Mouse (Mus musculus) thymus, postnatal 14 days (tissue): ENCODE measurements at regions not wholly inside any gene's neighbourhood (a gene's known extent, or its start where the extent isn't known, plus 50 kb on each side); places are given as distances from the start of the nearest gene placed in this dataset.

Experiments used
- DNase-seq: peaks from one replicate; pipeline ENCODE4 v3.0.0; 2021

DNA sequence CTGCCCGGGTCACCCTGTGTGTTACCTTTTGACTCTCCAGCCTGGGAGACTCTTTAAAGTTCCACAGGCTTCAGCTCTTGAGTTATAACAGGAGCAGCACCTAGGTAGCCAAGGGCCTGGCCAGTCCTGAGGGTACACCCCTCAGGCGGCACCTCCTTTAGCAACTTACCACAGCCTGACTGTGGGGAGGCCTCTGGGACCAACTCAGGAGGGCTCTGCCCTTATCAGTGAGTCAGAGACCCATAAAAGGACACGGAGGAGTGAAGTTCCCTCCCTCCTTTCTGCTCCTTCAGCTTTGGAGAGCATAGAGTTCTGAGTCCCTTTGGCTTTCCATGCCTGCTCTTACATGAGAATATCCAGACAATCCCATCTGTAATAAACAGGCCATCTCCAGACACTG is 222.5 kb upstream of the Msx2 start:
- DNase-seq = no peak

- no peak for DNase-seq
These were observed 216.1 kb upstream of the Msx2 start for GRCm38 (mm10) chr13:53688934-53689333.

DNA sequence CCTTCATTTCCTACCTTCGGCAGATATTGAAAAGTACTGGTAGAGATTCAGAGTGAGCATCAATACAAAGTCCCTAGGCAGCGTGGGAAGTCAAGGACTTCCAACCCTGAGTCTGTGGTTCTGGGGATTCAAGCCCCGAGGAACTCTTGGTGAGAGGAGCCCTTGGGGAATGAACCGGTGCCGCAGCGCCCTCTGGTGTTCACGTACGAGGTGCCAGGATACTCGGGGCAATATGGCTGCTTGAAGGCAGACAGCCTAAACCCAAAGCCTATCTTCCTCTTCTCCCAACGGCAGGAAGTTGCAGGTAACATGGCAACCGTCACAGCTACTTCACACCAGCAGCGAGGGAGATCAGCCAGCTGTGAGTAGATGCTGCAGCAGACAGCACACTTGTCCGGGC is 215.6 kb upstream of the Msx2 start:
- DNase-seq = peak; percentile 19

DNA sequence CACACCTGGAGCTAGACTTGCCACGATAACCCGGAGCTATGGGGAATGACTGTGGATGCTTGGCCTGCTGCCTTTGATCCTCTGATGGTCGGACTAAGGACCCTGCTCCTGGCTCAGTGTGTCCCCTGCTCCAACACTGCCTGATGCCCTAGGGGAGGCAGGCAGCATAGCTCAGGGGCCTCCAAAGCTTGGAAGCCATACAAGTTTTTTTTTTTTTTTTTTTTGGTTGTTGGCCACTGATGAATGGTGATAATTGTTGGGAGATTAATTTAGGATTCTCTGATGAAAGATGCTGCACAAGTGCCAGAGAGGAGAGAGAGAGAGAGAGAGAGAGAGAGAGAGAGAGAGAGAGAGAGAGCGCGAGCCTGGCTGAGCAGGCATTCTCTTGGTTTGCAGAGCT is 211.6 kb upstream of the Msx2 start:
- no peak for DNase-seq

- DNase-seq = no peak
These were observed 204.3 kb upstream of the Msx2 start for GRCm38 (mm10) chr13:53677187-53677586.

GRCm38 (mm10) chr13:53670361-53670760 is 197.5 kb upstream of the Msx2 start:
- no peak for DNase-seq

- no peak for DNase-seq
These were observed 194.6 kb upstream of the Msx2 start for GRCm38 (mm10) chr13:53667518-53667917.

GRCm38 (mm10) chr13:53665592-53665991 is 192.7 kb upstream of the Msx2 start:
- no peak for DNase-seq

DNA sequence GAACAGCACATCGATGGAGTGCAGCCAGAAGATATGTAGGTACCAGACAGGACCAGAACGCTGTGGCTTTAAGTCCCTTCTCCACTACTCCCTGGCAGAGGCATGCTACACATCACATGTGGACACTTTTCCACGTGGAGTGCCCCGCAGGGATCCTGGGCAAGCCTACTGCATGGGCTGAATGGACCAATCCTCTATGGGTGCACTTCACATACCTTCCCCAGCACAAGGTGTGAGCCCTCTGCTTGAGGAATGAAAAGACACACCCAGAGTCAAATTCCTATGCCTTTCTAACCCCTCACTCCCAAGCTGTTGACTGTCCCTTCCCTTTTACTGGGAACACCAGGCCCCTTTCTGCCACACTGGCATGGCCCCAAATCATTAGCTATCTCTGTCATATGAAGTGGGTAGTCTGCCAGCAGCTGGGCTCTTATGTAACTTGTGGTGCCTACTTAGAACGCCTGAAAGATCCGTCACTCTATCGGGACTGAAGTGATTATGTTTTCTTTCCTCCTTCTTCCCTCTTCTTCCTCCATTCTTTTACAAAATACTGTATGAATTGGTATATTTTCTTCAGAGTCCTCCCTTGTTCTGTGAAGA is 191.9 kb upstream of the Msx2 start:
- DNase-seq = no peak

DNA sequence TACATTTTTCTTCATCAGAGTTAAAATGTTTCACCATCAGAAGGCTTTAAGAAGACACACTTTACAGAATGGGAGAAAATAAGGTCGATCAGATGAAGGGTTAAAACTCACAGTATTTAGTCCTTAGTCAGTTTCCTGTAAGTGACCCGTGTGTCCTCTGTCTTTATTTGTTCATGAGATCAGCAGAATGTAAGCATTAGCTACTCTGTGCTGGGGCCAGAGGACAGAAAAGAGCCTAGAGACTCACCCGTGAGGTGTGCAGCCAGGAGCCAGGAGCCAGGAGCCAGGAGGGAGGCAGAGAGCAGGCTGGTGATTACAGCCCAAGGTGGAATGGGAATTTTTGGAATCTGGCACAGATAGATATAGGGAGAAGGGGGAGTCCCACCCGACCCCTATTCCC is 180.0 kb upstream of the Msx2 start:
- DNase-seq = no peak

- DNase-seq = no peak
These were observed 175.5 kb upstream of the Msx2 start for GRCm38 (mm10) chr13:53648353-53648752.

DNA sequence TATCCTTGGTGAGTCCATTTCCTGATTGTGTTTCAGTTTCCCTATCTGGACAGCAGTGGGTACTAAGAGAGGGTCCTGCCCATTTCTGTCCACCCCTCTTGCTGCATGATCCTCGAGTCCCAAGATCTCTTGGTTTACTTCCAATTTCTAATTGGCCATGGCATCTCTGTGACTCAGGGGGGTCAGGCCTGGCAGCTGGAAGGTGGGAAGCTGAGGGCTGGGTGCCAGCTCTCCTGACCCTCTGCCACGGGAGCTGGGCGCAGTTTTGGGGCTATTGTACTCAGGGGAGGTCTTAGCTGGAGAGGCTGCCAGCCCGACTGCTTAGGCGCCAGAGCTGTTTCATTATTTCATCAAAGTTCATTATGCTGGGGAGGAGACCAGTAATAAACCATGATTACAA is 169.7 kb upstream of the Msx2 start:
- DNase-seq = no peak

GRCm38 (mm10) chr13:53639584-53639983 is 166.7 kb upstream of the Msx2 start:
- no peak for DNase-seq

GRCm38 (mm10) chr13:53639115-53639514 is 166.2 kb upstream of the Msx2 start:
- DNase-seq = no peak

GRCm38 (mm10) chr13:53636011-53636410 is 163.1 kb upstream of the Msx2 start:
- no peak for DNase-seq

GRCm38 (mm10) chr13:53634637-53635203 is 161.8 kb upstream of the Msx2 start:
- DNase-seq = no peak

DNA sequence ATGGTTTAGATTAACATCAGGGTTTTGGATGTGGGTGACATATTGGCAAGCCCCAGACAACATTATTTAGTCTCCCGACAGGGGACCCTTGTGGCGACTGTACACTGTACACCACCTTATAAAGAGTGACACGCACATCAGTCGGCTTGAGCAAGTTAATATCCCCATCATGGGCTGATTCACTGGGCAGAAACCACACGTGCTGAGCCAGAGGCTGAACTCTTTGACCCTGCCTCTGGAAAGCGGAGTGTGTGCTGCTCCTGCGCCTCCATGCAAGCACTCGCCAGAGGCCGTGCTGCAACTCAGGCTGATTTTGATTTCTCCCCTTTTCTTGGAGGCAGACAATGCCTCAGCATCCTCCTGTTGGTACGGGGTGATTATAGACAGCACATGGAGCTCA is 125.2 kb upstream of the Msx2 start:
- no peak for DNase-seq

GRCm38 (mm10) chr13:53596871-53597800 is 124.3 kb upstream of the Msx2 start:
- no peak for DNase-seq

- no peak for DNase-seq
These were observed 119.9 kb upstream of the Msx2 start for GRCm38 (mm10) chr13:53592755-53593154.

GRCm38 (mm10) chr13:53586771-53587170 is 113.9 kb upstream of the Msx2 start:
- DNase-seq = no peak

DNA sequence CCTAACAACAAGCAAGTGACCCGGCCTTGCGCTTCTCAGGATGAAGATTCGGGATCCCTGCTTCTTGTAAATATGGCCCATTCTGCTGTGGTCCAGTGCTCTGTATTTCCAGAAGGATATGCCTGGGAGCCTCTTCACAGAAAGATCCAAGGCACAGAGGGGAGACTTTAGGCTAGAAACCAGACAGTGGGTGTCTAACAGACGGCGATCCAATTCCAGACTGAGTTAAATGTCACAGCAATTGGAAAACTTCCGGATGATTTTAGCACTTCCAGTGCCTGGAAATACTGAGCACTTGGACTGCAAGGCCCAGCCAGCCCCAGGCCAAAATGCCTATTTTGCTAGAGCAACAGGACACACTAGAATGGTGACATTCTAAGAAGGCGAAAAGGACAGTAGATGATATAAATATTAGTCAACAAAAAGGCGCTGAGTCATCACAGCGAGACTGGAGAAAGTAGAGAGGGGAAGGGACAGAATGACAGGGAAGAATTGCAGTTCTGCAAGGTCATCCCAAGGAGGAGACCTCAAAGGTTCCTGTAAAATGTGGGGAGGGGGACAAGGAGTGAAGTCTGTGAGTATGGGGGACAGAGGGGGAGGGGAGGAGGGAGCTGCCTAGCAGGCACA is 111.7 kb upstream of the Msx2 start:
- DNase-seq = no peak

DNA sequence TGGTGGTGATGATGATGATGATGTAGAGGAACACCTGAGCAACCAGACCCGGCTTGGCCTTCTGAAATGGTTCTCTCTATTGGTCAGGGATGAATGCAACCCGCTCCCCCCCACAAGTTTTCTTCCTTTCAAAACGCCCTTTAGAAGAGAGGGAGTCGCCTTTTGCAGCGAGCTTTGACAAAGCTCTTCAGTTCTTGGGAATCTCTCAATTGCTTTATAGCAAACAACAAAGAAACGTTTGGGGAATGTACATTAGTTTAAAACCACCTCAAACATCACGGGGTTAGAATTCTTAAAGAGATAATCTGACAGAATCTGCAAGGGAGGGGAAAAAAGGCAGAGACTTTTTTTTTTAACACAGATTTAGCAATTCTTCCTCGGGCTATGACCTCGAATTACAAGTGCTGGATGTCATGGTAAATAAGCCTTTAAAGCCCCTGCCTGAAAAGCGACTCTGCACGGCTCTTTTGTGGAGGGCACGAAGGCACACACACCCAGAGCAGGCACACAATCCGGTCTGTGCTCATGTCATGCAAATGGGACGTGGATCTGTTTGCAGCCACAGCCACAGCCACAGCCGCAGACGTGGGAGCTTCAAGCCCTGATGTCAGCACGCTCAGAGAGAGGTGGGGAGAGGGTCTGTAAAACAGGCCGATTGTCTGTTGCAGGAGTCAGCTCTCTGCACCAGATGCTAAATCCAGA is 81.2 kb upstream of the Msx2 start:
- DNase-seq = no peak
